Mouse (Mus musculus) myocyte (in vitro differentiated cells): ENCODE measurements around the gene Setd3.

Experiments
- E2F4 ChIP-seq: IDR thresholded peaks from one replicate; pipeline ENCODE4 v1.6.1; 2011; ENCODE audit warnings: mild to moderate bottlenecking, control low read depth, moderate library complexity; ENCODE audit not compliant: insufficient read depth
- POLR2A ChIP-seq: IDR thresholded peaks from one replicate; pipeline ENCODE4 v1.6.1; 2011; ENCODE audit warnings: low read depth, mild to moderate bottlenecking, control low read depth, moderate library complexity; ENCODE audit not compliant: insufficient read length

GRCm38 (mm10) chr12:108111191-108111590, 67.9 kb downstream of the Setd3 start:
- no peak for TF ChIP-seq E2F4
- no peak for TF ChIP-seq POLR2A
